Mouse (Mus musculus) T-helper 17 cell (primary cell): ENCODE results near the gene Ehbp1l1.

Experiments used
- in situ Hi-C, 2 experiments: fragments of 300-600 bp; cut with MboI, MseI; formaldehyde crosslinking; loops; 1 replicate in 1 of 2; 2 replicates in 1 of 2; pipeline ENCODE4 v1.15.1; 2025; ENCODE audit warnings: high pct_unique_total_duplicates in 2 of 2

The Ehbp1l1 gene

DNA sequence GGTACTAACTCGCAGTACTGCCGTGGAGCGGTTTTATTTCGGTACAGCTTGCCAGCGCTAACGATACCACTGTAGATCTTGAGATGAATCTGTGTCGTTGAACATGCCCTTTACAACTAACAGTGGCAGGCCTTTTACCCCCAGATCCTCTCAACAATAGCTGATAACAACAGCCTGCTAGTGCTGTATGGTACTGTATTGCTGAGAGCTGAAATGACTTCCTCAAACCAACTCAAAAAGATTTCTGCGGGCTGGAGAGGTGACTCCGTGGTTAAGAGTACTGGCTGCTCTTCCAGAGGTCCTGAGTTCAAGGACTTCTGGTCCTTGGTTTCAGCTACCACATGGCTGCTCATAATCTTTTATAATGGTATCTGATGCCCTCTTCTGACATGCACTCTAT, 8.2 kb upstream of the Ehbp1l1 start:
- in situ Hi-C loops = loop anchor here in 1 of 2 experiments (10.0 kb wide), 1 partner anchor 1320 kb away; the partner anchor contains the start of gene Macrod1

DNA sequence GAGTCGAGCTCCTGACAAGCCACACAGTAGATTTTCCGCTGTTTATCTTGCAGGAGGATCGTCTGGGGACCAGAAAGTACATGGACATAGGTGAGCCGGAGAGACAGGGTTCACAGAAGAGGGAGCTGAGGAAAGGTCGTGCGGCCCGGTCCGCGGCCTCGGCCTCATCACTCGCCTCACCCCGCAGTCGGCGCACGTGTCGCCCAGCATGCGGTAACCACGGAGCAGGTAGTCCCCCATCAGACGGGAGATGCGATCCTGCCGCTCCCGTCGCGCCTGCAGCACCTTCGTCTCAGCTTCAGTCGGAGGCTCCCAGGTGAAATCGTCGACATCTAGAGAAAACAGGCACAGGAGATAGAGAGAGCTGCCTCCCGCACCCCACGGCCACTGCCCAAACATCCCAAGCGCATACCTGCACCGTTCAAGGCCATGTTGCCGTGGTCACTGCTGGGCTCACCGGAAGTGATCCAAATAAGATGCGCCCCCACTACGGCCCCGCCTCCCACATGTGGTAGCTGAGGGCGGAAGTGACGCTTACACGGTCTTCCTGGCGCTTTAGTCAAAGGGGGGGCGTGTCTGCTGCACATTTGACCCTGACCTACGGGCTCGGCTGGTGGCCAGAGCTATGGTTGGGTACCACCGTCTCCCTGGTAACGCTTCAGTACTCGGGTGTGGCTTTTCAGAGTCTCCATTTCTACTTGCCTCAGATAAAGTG, 5.3 kb upstream of the Ehbp1l1 start:
- in situ Hi-C loops = loop anchor here in 1 of 2 experiments (10.0 kb wide), 1 partner anchor 1323 kb away; the partner anchor contains the start of gene Macrod1

DNA sequence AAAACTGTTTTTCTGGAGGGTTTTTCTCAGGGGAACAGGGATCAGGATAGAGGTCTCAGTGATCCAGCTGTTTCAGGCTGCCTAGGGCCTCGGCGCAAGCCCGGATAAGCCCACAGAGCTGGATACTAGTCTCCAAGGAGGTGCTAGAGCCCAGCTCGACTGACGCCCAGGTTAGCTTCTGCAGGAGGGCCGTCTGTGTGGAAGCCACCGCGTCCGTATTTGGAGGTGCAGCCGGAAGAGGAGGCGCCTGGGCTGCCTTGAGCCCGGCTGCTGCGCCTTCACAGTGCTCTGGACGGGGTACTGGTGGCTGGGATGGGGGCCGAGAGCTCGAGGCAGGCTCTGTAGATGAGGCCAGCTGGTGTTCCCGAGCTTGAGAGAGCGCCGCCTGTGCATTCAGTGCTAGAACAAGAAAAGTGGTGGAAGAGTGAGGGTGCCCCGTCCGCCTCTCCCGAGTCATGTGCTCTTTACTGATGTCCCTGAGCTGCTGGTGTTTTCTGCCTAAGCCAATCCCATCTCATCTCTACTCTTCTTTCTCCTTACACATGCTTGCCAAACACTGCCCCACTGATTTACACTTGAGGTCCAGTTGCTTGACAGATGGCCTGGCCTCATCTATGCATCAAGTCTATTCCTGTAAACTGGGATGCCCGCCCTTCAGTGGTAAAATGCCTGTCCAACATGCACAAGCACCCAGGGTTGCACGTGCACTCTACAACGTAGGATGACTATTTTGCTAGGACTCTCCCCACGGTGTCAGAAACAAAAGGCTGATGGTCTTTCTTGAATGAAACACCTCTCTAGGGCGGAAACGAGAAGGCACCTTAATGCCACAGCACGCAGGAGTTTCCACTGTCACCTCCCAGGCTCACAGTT, 4.4 kb upstream of the Ehbp1l1 start:
- in situ Hi-C loops = loop anchor here in 1 of 2 experiments (10.0 kb wide), 1 partner anchor 1324 kb away; the partner anchor contains the start of gene Macrod1

DNA sequence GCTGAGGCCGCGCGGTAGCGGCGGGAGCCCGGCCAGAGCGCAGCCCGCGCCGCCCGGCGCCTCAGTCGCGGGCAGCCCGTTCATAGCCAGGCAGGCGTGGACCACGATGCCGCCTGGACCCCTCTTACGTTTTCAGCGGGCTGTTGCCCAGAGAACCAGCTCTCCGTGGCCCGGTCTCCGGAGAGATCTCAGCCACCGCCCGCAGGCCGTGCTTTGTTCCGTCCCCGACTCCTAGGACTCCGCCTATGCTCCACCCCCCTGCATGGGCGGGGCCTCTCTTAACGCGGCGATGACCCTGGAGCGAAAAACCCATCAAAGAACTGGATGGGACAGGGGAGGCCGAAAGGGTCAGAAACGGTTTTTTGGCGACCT, 3.3 kb upstream of the Ehbp1l1 start, which contains the start of gene Fam89b:
TSS of gene Fam89b (minus strand) at position 210 of the 372 bp plus-strand sequence.
- in situ Hi-C loops = no loop called here

DNA sequence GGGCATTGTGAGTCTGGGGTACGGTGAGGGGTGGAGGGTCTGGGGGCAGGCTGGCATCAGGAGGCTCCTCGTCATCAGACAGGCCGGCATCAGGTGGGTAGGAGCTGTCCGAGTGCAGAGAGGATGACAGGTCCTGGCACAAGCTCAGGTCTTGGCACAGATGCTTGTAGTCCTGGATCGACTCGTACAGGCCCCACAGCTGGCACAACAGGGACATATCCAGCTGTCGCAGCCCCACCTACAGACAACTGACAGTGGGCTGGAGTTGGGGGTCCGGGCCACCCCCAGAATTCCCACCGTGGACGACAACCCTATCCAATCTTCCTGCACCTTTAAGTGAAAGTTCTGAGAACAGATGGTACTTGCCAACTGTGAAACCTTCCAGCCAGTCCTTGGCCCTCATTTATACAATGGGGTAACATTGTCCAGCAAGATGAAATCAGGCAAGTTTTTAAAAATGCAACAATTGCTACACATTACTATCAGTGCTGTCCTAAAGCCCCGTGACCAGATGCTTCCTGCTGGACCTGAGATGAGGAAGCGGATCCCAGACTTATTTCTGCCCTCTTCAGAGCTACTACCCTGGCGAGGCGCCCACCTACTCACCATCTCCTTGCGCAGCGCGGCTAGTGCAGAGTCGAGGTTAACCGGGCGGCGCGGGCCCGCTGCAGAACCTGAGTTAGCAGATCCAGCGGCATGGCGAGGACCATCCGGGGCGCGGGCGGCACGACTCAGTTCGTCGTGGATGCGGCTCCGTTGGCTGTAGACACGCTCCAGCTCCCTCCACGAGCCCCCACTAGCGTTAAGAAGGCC, 2.7 kb upstream of the Ehbp1l1 start:
- in situ Hi-C loops = no loop called here

DNA sequence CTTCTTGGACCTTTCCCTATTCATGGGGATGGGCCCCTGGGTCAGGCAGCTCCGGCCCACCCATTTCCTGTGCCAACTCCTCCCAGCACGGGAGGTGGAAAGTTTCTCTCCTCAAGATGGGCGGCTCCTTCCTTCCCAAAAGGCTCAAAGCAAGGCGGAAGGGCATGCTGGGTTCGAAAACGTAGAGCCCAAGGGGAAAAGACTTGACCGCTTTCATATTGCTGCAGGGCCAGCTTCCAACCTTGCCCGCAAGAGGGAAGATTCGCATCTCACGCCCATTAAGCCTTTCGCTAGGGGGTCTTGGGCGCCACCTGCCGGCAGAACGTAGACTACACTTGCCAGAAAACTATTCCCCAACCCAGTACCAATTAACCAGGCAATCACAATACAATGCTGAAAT, 1.6 kb upstream of the Ehbp1l1 start:
- in situ Hi-C loops = no loop called here

DNA sequence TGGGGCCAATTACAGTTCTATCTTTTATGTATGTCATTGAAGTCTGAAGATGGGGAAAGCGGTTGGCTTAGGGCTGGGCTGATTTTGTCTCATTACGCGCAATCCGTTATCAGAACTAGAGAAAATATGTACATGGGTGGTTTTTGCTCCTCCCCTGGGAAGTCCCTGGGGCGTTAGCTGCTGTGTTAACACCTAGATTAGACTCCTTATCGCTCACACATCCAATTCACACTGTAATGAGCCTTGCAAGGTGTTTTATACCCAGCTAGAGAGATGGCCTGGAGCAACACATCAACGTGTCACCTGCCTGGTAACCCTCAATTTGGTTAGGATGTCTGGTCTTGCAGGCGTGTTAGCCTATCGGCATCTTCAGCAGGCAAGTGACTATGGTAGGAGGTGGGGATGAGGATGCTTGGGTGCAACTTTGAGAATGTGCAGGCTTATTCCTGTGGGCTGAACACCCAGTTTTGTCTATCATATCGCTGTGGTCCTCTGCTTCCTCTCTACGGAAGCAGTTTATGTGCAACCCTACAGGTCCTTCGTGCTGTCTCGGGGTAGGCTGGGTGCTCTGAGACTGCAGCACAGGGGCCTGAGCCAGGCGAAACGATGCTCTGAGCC, 953 bp upstream of the Ehbp1l1 start:
- in situ Hi-C loops = no loop called here

DNA sequence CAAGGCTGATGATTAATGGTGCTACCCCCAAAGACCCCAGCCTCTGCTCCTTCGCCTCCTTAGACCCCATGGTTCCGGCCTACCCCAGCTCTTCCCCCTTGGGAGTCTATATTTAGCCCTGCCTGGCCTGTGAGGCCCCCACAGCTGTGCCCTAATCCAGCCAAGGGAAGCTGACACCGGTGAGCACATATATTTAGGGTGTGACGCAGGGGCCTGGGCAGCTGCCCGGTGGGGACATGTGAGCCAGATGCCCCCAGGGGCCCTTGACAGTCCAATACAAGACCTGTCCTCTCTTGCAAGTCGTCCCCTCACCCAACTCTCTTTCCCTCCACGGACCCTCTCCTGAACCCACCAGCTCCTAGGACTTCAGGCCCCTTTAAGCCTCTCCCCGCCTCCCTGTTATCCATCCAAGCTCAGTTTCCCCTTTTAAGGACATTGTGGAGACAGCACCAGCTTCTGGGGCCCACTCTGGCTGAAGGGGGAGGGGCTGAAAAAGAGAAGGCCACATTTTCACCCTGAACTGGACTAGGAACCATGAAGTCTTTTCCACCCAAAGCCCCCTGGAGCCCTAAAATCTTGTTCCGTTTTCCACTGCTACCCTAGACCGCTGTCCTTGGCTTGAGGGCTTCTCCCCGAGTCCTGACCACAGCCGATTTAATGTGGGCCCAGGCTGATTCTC, 949 bp downstream of the Ehbp1l1 start:
- in situ Hi-C loops = no loop called here

DNA sequence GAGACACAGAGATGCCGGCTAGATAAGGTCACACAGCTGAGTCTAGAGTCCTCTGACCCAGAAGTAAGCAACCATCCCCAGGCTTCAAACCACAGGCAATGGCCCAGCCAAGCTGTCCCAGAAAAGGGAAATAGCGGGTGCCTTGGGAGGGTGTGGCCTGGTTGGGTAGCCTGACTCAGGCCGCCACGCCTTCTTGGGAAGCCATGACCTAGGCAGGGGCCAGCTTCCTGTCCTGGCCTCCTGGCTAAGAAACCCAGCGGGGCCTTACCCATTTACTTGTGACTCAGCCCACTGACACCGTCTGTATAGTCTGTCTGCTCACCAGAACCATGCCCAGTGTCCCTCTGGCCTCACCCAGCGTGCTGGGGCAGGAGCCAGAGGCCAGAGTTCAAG, 1.6 kb downstream of the Ehbp1l1 start:
- in situ Hi-C loops = no loop called here

DNA sequence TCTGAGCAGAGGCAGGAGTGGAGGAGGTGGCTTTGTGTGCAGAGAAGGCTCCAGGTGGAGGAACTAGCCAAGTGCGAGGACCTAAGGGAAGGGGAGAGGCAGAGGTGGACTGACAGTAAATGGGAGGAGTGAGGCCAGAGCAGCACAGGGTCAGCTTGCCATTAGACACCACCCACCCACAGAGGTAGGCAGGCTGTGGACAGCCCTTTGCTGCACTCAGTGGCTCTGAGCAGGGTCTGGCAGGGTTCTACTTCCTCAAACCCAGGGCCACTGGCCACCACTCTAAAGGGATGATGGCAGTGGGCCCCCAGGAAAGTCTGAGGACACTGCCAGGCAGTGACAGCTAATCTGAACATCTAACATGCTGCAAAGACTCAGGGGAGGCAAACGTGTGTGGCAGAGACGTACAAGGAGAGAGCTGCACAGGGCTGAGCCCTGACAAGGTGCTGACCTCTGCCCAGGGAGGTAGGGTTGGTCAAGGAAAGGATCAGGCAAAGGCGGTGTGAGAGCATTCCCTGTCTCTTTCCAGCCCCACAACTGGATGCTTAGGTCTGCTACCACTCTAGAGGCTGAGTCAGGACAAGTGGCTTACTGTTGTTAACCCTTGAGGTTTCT, 2.1 kb downstream of the Ehbp1l1 start:
- in situ Hi-C loops = no loop called here

DNA sequence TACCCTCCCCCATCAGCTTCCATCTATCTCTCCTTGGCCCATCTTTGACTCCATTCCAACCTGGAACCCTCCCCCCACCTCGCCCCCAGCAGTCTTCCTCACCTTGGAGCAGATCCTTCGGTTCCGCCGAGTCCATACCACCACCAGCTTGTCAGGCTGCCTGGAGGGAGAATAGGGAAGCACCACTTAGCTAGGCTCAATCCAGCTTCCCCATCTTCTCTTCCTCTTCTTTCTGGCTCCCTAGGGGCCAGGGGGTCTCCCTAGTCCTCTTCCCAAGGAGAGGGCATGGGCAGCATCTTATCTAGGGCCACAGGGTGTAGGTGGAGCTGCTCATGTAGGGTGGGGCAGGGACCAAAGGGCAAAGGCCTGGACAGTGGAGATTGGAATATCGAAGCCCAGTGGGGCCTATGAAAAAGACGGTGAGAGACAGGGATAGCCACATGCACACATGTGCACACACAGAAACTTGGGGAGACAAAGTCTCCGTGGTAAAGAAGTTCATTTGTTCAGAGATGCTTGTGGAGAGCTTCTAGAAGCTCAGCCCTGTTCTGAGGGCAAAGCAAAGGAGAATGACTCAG, 3.2 kb downstream of the Ehbp1l1 start:
- in situ Hi-C loops = no loop called here

DNA sequence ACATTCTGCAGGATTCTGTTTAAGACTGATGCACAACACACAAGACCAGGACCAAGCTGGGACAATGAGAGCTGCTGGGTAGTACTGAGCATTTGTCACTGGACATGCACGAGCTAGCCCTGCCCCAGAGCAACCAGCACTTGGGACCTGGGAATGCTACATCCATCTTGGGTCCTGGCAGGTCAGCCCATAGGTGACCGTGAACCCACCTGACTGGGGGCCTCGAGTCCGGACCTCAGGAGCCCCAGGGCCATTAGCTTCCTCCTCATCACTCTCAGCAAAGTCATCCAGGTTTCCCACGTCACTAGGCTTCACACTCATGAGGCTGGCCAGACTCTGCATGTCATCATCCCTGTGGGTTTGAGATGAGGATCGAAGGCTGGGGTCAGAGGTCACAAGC, 4.9 kb downstream of the Ehbp1l1 start:
- in situ Hi-C loops = no loop called here

DNA sequence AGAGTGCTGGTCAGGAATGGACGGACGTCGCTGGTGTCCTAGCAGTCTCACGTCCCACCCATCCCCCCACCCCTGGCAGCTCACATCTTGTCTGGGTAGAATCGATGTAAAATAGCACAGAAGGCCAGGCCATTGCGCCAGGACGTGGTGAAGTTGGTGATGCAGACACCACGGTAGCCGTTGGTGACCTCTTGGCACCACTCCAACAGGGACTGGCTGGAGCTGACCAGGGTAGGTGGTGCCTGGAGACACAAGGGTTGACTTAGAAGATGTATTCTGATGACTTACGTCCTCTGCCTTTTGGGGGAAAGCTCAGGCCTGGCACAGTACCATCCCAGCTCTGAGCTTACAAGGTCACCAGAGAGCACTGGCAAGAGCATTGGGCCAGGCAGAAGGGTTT, 9.2 kb downstream of the Ehbp1l1 start:
- in situ Hi-C loops = no loop called here

DNA sequence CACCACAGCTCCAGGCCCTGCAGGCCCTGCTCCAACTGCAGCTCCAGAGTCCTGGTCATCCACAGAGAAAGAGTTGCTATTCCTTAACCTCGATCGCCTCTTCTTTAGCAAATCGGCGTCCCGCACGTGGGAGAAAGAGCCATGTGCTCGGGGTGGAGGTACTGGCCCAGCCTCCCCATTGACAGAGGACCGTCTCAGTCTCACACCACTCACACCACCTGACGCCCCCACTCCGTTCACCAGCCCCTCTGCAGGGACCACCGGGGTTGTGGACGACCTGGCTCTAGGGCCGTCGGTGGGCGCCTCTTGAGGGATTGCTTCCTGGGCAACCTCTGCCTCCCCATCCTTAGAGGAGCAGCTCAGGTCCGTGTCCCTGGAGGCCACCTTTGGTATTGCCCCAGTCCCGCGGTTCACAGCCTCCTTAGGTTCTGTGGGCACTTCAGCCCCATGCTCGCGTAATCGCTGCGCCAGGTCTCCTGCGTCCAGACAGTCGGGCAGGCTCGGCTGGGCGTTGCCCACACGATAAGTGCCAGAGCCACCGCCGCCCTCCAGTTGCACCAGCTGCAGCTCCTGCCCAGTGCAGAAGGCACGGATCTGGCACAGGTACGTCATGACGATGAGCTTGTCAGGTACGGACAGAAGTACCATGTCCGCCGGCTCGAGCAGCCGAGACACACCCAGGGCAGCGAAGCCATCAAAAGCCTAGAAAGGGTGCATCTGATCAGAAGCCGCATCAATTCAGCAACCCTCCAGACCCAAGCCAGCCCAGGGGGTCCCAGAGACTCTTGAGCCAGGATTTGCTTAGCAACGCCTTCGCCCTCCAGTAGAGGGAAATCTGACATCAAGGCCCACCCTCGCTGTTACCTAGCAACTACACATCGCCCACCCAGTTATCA, 10.1 kb downstream of the Ehbp1l1 start:
- in situ Hi-C loops = no loop called here

DNA sequence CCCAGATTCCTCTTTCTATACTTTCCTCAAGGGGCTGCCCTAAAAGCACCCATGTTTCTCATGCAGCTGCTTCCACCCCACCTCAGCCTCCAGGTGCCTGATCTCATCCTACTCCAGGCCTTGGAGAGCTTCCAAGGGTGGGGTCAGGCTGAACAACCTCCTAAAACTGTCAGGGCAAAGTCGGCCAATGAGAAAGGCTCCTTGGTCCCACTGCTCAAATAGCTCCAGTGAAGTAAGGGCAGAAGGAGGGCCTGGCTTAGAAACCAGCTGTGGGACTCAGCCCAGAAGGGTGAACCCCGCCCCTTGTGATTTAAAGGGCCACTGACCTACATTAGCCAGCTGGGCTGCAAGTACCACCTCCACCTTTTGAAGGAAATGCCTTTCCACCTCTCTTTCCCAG, 12.4 kb downstream of the Ehbp1l1 start:
- in situ Hi-C loops = no loop called here

DNA sequence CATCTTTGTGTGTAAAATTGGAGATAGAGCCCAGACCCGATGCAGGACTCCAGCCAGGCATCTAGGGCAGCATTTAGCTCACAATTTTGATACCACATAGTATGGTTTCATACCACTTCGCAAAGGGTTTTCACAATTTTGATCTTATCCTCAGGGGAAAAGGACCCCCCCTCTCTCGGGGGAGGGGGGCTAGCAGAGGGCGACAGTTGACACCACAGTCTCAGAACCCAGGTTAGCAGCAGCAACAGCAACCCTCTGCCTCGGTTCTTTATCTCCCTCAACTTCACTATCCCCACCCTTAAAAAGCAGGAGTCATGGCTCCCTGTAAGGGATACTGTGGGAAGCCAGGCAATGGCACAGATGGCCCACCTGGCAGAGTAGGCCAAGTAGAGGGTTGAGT, 12.9 kb downstream of the Ehbp1l1 start:
- in situ Hi-C loops = no loop called here

DNA sequence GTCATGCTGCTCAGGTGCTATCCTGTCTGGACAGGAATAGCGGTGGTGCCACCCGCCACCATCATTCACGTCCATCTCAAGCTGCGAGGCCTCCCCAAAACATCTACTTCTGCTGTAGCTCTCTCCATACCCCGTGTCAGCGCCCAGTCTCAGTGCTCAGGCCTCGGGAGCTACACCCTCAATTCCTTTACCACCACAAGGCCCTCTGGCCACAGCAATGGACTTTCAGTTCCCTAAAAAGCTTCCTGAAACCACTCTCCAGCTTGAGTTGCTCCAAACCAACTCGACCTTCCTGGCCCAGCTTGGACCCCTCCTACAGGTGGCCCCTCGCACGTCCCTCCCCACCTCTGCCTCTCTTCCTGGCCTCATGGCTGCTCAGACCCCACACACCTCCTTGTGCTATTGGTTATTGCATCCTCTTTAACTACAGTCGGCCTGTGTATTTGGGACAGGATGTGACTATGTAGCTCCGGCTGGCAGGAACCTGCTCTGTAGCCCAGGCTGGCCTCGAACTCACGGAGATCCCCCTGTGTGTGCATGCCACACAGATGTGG, 14.1 kb downstream of the Ehbp1l1 start:
- in situ Hi-C loops = no loop called here

DNA sequence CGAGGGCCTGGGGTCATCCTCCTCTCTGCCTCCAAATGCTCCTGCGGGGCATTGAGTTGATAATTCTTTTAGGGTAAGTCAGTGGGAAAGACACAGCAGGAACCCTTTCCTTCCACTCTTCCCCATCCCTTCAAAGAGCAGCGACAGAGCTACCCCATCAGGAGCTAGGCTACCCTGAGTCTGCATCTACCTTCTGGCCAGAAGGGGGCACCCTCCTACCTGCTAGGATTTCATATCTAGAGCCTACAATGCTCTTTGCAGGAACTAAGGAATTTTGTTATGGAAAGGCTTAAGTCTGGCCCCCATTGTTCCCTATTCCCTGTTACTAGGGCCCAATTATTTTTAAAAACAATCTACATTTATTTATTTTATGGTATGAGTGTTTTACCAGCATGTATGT, 14.9 kb downstream of the Ehbp1l1 start:
- in situ Hi-C loops = no loop called here

DNA sequence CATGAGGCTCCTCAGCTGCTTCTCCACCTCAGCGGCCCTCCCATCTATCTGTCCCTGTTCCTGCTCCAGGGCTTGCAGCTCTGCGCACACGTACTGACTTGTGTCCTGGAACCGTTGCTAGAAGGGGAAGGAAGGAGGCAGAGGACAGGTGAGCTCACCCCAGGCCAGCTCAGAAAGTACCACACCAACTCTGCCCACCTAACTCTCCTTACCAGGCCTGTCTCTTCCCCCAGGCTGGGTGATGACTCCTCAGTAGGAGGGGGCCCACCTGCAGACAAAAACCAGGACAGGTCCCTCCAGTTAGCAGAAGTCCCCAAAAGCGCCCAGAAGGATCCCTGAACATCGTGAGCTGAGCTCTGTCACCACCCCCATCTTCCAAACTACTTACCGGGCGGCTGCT, 15.5 kb downstream of the Ehbp1l1 start:
- in situ Hi-C loops = no loop called here
